Mouse (Mus musculus): Measurements from ENCODE around the gene Lpin1. TPM values are rescaled to one million over a fixed set of nuclear protein-coding genes. Genes with fewer than 3 reads are reported as not detected.

The Lpin1 gene
- polyA plus RNA-seq, 1 experiment = 38.6 TPM

GRCm38 (mm10) chr12:16550983-16551454 lies 59.7 kb downstream of the Lpin1 start:
- no peak for DNase-seq
- peaks cover 14% of the 10 kb centered on the region for H3K4me1 ChIP-seq (ENCODE audit: control insufficient read depth, insufficient read depth, low read length)
- H3K27me3 ChIP-seq (ENCODE audit: control insufficient read depth, insufficient read depth, low read length) = no peaks in the 10 kb centered on the region
- WGBS = 61% methylated on average over 12 of the region's 12 CpGs
- no peak overlapping the region for H3K4me3 ChIP-seq (replicated peaks; ENCODE audit: insufficient read depth, low read depth, low read length)
- no peak for TF ChIP-seq CTCF (IDR thresholded peaks at IDR 0.05; ENCODE audit: borderline replicate concordance, insufficient read depth, low read depth, low read length)
- TF ChIP-seq POLR2A (IDR thresholded peaks at IDR 0.05; ENCODE audit: borderline replicate concordance, insufficient read depth, low read length) = no peak
- no peak overlapping the region for H3K27ac ChIP-seq (ENCODE audit: insufficient read depth, low read length)

- no peak overlapping the region for H3K27ac ChIP-seq (ENCODE audit: insufficient read depth, low read length)
- 76% methylated on average over 12 of the region's 12 CpGs for WGBS
- TF ChIP-seq CTCF (IDR thresholded peaks at IDR 0.05; ENCODE audit: borderline replicate concordance, insufficient read depth, low read depth, low read length) (no peak), POLR2A (IDR thresholded peaks at IDR 0.05; ENCODE audit: borderline replicate concordance, insufficient read depth, low read length) (no peak)
- DNase-seq = no peak
- peaks cover 14% of the 10 kb centered on the region for H3K4me1 ChIP-seq (ENCODE audit: control insufficient read depth, insufficient read depth, low read length)
- H3K4me3 ChIP-seq (replicated peaks; ENCODE audit: insufficient read depth, low read depth, low read length) = no peak overlapping the region
- no peaks in the 10 kb centered on the region for H3K27me3 ChIP-seq (ENCODE audit: control insufficient read depth, insufficient read depth, low read length)
These were observed 61.9 kb downstream of the Lpin1 start for GRCm38 (mm10) chr12:16548824-16549375.

GRCm38 (mm10) chr12:16541606-16542005 lies 69.2 kb downstream of the Lpin1 start:
- TF ChIP-seq POLR2A (IDR thresholded peaks at IDR 0.05; ENCODE audit: borderline replicate concordance, insufficient read depth, low read length) (no peak), CTCF (IDR thresholded peaks at IDR 0.05; ENCODE audit: borderline replicate concordance, insufficient read depth, low read depth, low read length) (no peak)
- DNase-seq = no peak
- Histone ChIP-seq H3K27me3 (ENCODE audit: control insufficient read depth, insufficient read depth, low read length) (no peaks in the 10 kb centered on the region), H3K4me3 (replicated peaks; ENCODE audit: insufficient read depth, low read depth, low read length) (no peak overlapping the region), H3K4me1 (ENCODE audit: control insufficient read depth, insufficient read depth, low read length) (no peaks in the 10 kb centered on the region), H3K27ac (ENCODE audit: insufficient read depth, low read length) (no peak overlapping the region)
- WGBS = 89% methylated on average over 5 of the region's 5 CpGs

- no peak for DNase-seq
- Histone ChIP-seq H3K4me3 (replicated peaks; ENCODE audit: insufficient read depth, low read depth, low read length) (no peak overlapping the region), H3K27ac (ENCODE audit: insufficient read depth, low read length) (no peak overlapping the region), H3K4me1 (ENCODE audit: control insufficient read depth, insufficient read depth, low read length) (no peaks in the 10 kb centered on the region), H3K27me3 (ENCODE audit: control insufficient read depth, insufficient read depth, low read length) (no peaks in the 10 kb centered on the region)
- TF ChIP-seq POLR2A (IDR thresholded peaks at IDR 0.05; ENCODE audit: borderline replicate concordance, insufficient read depth, low read length) = no peak
- no peak for TF ChIP-seq CTCF (IDR thresholded peaks at IDR 0.05; ENCODE audit: borderline replicate concordance, insufficient read depth, low read depth, low read length)
- WGBS = 75% methylated on average over 8 of the region's 8 CpGs
These were observed 70.1 kb downstream of the Lpin1 start for GRCm38 (mm10) chr12:16540712-16541111.

GRCm38 (mm10) chr12:16539965-16540661 lies 70.7 kb downstream of the Lpin1 start:
- no peak overlapping the region for H3K4me3 ChIP-seq (replicated peaks; ENCODE audit: insufficient read depth, low read depth, low read length)
- no peaks in the 10 kb centered on the region for H3K4me1 ChIP-seq (ENCODE audit: control insufficient read depth, insufficient read depth, low read length)
- TF ChIP-seq POLR2A (IDR thresholded peaks at IDR 0.05; ENCODE audit: borderline replicate concordance, insufficient read depth, low read length) = no peak
- H3K27ac ChIP-seq (ENCODE audit: insufficient read depth, low read length) = no peak overlapping the region
- H3K27me3 ChIP-seq (ENCODE audit: control insufficient read depth, insufficient read depth, low read length) = no peaks in the 10 kb centered on the region
- WGBS = 95% methylated on average over 5 of the region's 5 CpGs
- DNase-seq = no peak

- Histone ChIP-seq H3K27ac (ENCODE audit: insufficient read depth, low read length) (no peak overlapping the region), H3K4me3 (replicated peaks; ENCODE audit: insufficient read depth, low read depth, low read length) (no peak overlapping the region), H3K27me3 (ENCODE audit: control insufficient read depth, insufficient read depth, low read length) (no peaks in the 10 kb centered on the region), H3K4me1 (ENCODE audit: control insufficient read depth, insufficient read depth, low read length) (no peaks in the 10 kb centered on the region)
- 27% methylated on average over 4 of the region's 4 CpGs for WGBS
- peak; percentile 63 to 66 for DNase-seq
- TF ChIP-seq POLR2A (IDR thresholded peaks at IDR 0.05; ENCODE audit: borderline replicate concordance, insufficient read depth, low read length) (no peak), CTCF (IDR thresholded peaks at IDR 0.05; ENCODE audit: borderline replicate concordance, insufficient read depth, low read depth, low read length) (peak; percentile 55)
These were observed 77.4 kb downstream of the Lpin1 start for GRCm38 (mm10) chr12:16533331-16533828.

- no peak for DNase-seq
- no peak overlapping the region for H3K27ac ChIP-seq (ENCODE audit: insufficient read depth, low read length)
- no peaks in the 10 kb centered on the region for H3K4me1 ChIP-seq (ENCODE audit: control insufficient read depth, insufficient read depth, low read length)
- TF ChIP-seq CTCF (IDR thresholded peaks at IDR 0.05; ENCODE audit: borderline replicate concordance, insufficient read depth, low read depth, low read length) (no peak), POLR2A (IDR thresholded peaks at IDR 0.05; ENCODE audit: borderline replicate concordance, insufficient read depth, low read length) (no peak)
- 40% methylated on average over 7 of the region's 7 CpGs for WGBS
- no peaks in the 10 kb centered on the region for H3K27me3 ChIP-seq (ENCODE audit: control insufficient read depth, insufficient read depth, low read length)
- H3K4me3 ChIP-seq (replicated peaks; ENCODE audit: insufficient read depth, low read depth, low read length) = no peak overlapping the region
These were observed 77.9 kb downstream of the Lpin1 start for GRCm38 (mm10) chr12:16532860-16533230.

Measured in cerebellum, adult 2 months (tissue).